Mouse (Mus musculus) stomach, postnatal 0 days (tissue): Measurements from ENCODE around the gene Adora1. TPM values are rescaled to one million over a fixed set of nuclear protein-coding genes. Genes with fewer than 3 reads are reported as not detected.
A peak's percentile ranks its signal among the peaks of the same experiment; 100 is the strongest.

Source experiments
- ATAC-seq: fragments of 200-750 bp; cut with Nextera tagmentation; 2 replicates; pipeline ENCODE4 v1.8.0; 2017; ENCODE audit not compliant: low FRiP score, low TSS enrichment
- DNase-seq: peaks from one replicate; pipeline ENCODE4 v3.0.0-alpha.2; 2016; ENCODE audit warnings: low spot score
- H3K27ac ChIP-seq: fragments of 300-500 bp; sonication (generic); replicated peaks from 2 replicates; pipeline ENCODE4 v1.5.1; 2014; ENCODE audit warnings: mild to moderate bottlenecking, control low read depth
- H3K27me3 ChIP-seq: fragments of 300-500 bp; sonication (generic); 2 replicates; pipeline ENCODE4 v1.6.1; 2014; ENCODE audit warnings: low read length; ENCODE audit not compliant: control insufficient read depth, insufficient read depth
- H3K36me3 ChIP-seq: fragments of 300-500 bp; sonication (generic); 2 replicates; pipeline ENCODE4 v1.6.1; 2014; ENCODE audit warnings: low read length, mixed read lengths; ENCODE audit not compliant: control insufficient read depth, insufficient read depth
- H3K4me1 ChIP-seq: fragments of 300-500 bp; sonication (generic); replicated peaks from 2 replicates; pipeline ENCODE4 v1.6.1; 2014; ENCODE audit warnings: antibody characterized with exemption; ENCODE audit not compliant: control insufficient read depth, insufficient read depth
- H3K4me2 ChIP-seq: fragments of 300-500 bp; sonication (generic); replicated peaks from 2 replicates; pipeline ENCODE4 v1.6.1; 2014; ENCODE audit warnings: low read depth, mild to moderate bottlenecking, control low read depth, moderate library complexity
- H3K4me3 ChIP-seq: fragments of 300-500 bp; sonication (generic); 2 replicates; pipeline ENCODE4 v1.5.1; 2014; ENCODE audit warnings: low read depth, low read length, control low read depth
- H3K9ac ChIP-seq: fragments of 300-500 bp; sonication (generic); 2 replicates; pipeline ENCODE4 v1.6.1; 2014; ENCODE audit warnings: mild to moderate bottlenecking, low read length, control low read depth, mixed read lengths
- H3K9me3 ChIP-seq: fragments of 300-500 bp; sonication (generic); 2 replicates; pipeline ENCODE4 v1.6.1; 2016; ENCODE audit warnings: low read length; ENCODE audit not compliant: control insufficient read depth
- CTCF ChIP-seq: IDR thresholded peaks from 2 replicates; pipeline ENCODE4 v1.5.1; 2016; ENCODE audit warnings: antibody characterized with exemption, low read depth, mild to moderate bottlenecking, moderate library complexity
- EP300 ChIP-seq: optimal IDR thresholded peaks from 2 replicates; pipeline ENCODE3; 2016; ENCODE audit warnings: antibody characterized with exemption
- WGBS: fragments of 180-500 bp; shearing (Covaris S2); extraction: QIAGEN DNeasy Blood & Tissue Kit; methylation state at CpG from one replicate; pipeline ENCODE4 v1.1.7; 2014; 5-methylcytosine and 5-hydroxymethylcytosine counted together
- polyA plus RNA-seq: library from polyadenylated mRNA; unstranded; fragments of >200 nt; fragmentation: Nextera tagmentation; extraction: Ambion mirVana; gene quantifications from 2 replicates; pipeline ENCODE4 v1.2.1, GENCODE M21; 2015

Gene Adora1
- polyA plus RNA-seq, 1 experiment from 2014 or later = 11.2 TPM

- Histone ChIP-seq H3K27ac (no peak overlapping the region), H3K27me3 (no peaks in the 10 kb centered on the region), H3K9ac (no peak overlapping the region), H3K4me3 (no peak overlapping the region), H3K4me1 (no peaks in the 10 kb centered on the region), H3K4me2 (no peak overlapping the region), H3K36me3 (no peaks in the 10 kb centered on the region), H3K9me3 (no peaks in the 10 kb centered on the region)
- ATAC-seq (no peak), DNase-seq (no peak)
- no peak for TF ChIP-seq EP300
- TF ChIP-seq CTCF = no peak
- WGBS = 69% methylated on average over 5 of the region's 5 CpGs
Observed at GRCm38 (mm10) chr1:134177976-134178375, 57.3 kb downstream of the Adora1 start.

- TF ChIP-seq EP300 (no peak), CTCF (no peak)
- Histone ChIP-seq H3K4me2 (no peak overlapping the region), H3K4me3 (no peak overlapping the region), H3K9me3 (no peaks in the 10 kb centered on the region), H3K4me1 (no peaks in the 10 kb centered on the region), H3K36me3 (no peaks in the 10 kb centered on the region), H3K27me3 (no peaks in the 10 kb centered on the region), H3K9ac (no peak overlapping the region), H3K27ac (0 out of 2 replicates have a peak overlapping the region, but pooled peaks have one; percentile 18)
- ATAC-seq = no peak
- DNase-seq = no peak
- 48% methylated on average over 7 of the region's 7 CpGs for WGBS
Observed at GRCm38 (mm10) chr1:134173081-134173480, 62.1 kb downstream of the Adora1 start.

GRCm38 (mm10) chr1:134168985-134169697, 66.1 kb downstream of the Adora1 start:
- TF ChIP-seq EP300 (no peak), CTCF (no peak)
- H3K36me3 ChIP-seq = no peaks in the 10 kb centered on the region

GRCm38 (mm10) chr1:134168567-134168966, 66.7 kb downstream of the Adora1 start:
- WGBS = 65% methylated on average over 3 of the region's 3 CpGs
- Histone ChIP-seq H3K9me3 (no peaks in the 10 kb centered on the region), H3K4me2 (no peak overlapping the region), H3K4me3 (no peak overlapping the region), H3K36me3 (no peaks in the 10 kb centered on the region), H3K27ac (peak overlapping the region; percentile 49; the same call in 1 of the 2 replicates), H3K9ac (no peak overlapping the region), H3K27me3 (no peaks in the 10 kb centered on the region), H3K4me1 (no peaks in the 10 kb centered on the region)
- peak; percentile 73 for ATAC-seq
- DNase-seq = no peak
- no peak for TF ChIP-seq CTCF
- no peak for TF ChIP-seq EP300

More at GRCm38 (mm10) chr1:134168985-134169697, 66.1 kb downstream of the Adora1 start:
- H3K4me1 ChIP-seq = no peaks in the 10 kb centered on the region
- DNase-seq (no peak), ATAC-seq (peak; percentile 80)
- no peaks in the 10 kb centered on the region for H3K9me3 ChIP-seq
- H3K9ac ChIP-seq = no peak overlapping the region
- no peak overlapping the region for H3K4me3 ChIP-seq
- H3K27ac ChIP-seq = peak overlapping the region; percentile 49
- 71% methylated on average over 8 of the region's 8 CpGs for WGBS
- H3K27me3 ChIP-seq = no peaks in the 10 kb centered on the region
- H3K4me2 ChIP-seq = no peak overlapping the region

GRCm38 (mm10) chr1:134167416-134168305, 67.6 kb downstream of the Adora1 start:
- Histone ChIP-seq H3K36me3 (no peaks in the 10 kb centered on the region), H3K4me1 (no peaks in the 10 kb centered on the region), H3K27me3 (no peaks in the 10 kb centered on the region), H3K4me3 (no peak overlapping the region), H3K9ac (no peak overlapping the region), H3K4me2 (no peak overlapping the region), H3K9me3 (no peaks in the 10 kb centered on the region), H3K27ac (no peak overlapping the region)
- TF ChIP-seq EP300 (no peak), CTCF (no peak)
- WGBS = 69% methylated on average over 14 of the region's 14 CpGs
- ATAC-seq (no peak), DNase-seq (no peak)
